Mouse (Mus musculus): ENCODE results near the gene Tpbgl. TPM values are rescaled to one million over a fixed set of nuclear protein-coding genes. Genes with fewer than 3 reads are reported as not detected.
A peak's percentile ranks its signal among the peaks of the same experiment; 100 is the strongest.

Tpbgl gene
- polyA plus RNA-seq, 1 experiment from 2014 or later, result 1.1 TPM

DNA sequence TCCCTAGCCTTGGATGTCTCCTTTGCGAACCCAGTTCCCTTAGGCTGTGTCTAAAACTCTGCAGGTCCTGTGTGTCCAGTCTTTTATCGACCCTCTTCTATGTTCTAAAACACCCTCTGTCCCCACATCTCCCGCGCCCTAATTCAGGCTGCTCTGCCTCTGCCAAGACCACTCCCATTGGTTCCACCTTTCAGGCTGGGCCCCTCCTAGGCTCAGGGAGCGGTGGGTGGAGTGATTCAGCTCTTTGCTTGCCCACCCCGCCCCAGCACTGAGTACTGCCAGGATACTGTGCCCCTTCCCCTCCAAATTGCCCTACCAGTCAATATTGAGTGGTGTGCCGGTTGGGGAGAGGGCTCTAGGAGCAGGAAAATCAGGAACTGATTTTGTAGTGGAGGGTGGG is 463 bp upstream of the Tpbgl start:
- no peak overlapping the region for H3K9ac ChIP-seq
- no peaks in the 10 kb centered on the region for H3K9me3 ChIP-seq
- peaks cover 45% of the 10 kb centered on the region for H3K27me3 ChIP-seq (replicated peaks)
- H3K4me3 ChIP-seq, result peak overlapping the region; percentile 61; the same call in 1 of the 2 replicates
- no peaks in the 10 kb centered on the region for H3K36me3 ChIP-seq (replicated peaks)
- peaks cover 22% of the 10 kb centered on the region for H3K4me1 ChIP-seq
- H3K27ac ChIP-seq, result no peak overlapping the region
- no peak for ATAC-seq (replicated peaks)
- 10% methylated on average over 7 of the region's 7 CpGs for WGBS
- H3K4me2 ChIP-seq, result peak overlapping the region; percentile 91

DNA sequence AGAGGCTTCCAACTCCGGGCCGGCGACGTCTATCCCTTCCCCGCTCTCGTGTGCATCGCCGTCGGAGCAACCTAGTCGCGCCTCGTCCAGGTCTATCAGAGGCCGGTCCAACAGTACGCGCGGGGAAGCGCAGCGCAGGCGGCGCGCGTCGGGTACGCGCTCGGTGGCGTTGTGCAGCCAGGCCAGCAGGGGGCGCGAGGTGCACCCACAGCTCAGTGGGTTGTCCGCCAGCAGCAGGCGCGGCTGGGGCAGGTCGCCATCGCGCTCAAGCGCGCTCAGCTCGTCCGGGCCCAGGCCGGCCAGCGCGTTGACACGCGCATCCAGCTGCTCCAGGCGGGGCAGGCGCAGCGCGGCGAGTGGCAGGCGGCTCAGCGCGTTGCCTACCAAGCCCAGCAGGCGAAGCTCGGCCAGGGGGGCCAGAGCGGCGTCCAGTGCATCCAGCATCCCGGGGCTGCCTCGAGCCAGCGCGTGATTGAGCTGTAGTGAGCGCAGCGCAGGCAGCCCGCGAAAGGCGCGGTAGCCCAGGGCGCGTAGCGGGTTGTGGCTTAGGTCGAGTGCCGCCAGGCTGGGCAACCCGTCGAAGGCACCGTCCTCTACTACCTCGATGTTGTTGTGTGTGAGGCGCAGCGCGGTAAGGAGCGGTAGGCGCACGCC is 1.1 kb downstream of the Tpbgl start:
- H3K4me3 ChIP-seq, result peak overlapping the region; percentile 61
- H3K36me3 ChIP-seq (replicated peaks), result no peaks in the 10 kb centered on the region
- peak overlapping the region; percentile 56 for H3K9ac ChIP-seq
- under 1% methylated on average over 81 of the region's 81 CpGs for whole genome bisulfite sequencing
- ATAC-seq (replicated peaks), result peak; percentile 90
- H3K27me3 ChIP-seq (replicated peaks), result peaks cover 45% of the 10 kb centered on the region
- H3K4me1 ChIP-seq, result peaks cover 22% of the 10 kb centered on the region
- peak overlapping the region; percentile 91 for H3K4me2 ChIP-seq
- no peaks in the 10 kb centered on the region for H3K9me3 ChIP-seq
- H3K27ac ChIP-seq, result no peak overlapping the region; the same call in 1 of the 2 replicates

DNA sequence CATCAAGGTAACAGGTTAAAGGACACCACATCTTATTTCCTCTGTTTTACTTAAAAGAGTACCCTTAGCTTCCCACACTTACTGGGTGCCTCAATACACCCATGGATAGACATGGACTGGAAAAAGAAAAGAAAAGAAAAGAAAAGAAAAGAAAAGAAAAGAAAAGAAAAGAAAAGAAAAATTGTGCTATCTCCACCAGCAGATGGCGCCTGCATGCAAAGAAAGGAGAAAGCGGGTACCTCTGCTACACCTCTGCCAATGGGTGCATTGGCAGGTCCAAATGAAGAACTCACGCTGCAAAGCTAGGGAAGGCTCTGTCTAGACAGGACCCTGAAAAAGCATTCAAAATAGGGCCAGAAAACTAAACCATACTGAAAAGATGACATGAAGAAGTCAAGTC is 8.0 kb downstream of the Tpbgl start:
- ATAC-seq (replicated peaks), result no peak; the same call in 1 of the 2 replicates
- Histone ChIP-seq H3K27ac (no peak overlapping the region), H3K27me3 (replicated peaks) (peaks cover 3% of the 10 kb centered on the region; the same call in 1 of the 2 replicates), H3K4me2 (no peak overlapping the region), H3K9ac (no peak overlapping the region), H3K4me3 (no peak overlapping the region), H3K36me3 (replicated peaks) (no peaks in the 10 kb centered on the region), H3K4me1 (no peaks in the 10 kb centered on the region), H3K9me3 (no peaks in the 10 kb centered on the region)
- WGBS, result 8% methylated on average over 3 of the region's 3 CpGs

DNA sequence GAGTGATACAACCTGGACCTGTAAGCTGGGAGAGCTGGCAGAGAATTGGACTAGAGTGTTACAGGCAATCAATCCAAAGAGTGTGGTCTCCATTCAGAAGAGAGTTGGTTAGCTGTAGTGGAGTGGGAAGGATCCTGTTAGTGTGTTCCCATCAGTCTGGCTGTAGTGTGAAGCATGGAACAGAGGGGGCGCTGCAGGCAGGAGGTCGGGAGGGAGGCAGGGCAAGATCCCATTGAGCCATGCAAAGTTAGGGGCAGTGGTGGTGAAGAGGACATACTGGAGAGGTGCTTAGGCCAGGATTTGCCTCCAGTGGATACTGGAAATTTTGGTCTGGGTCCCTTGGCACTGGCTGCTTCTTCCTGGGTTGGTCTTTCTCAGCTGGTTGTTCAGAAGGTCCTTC is 8.6 kb downstream of the Tpbgl start:
- Histone ChIP-seq H3K9me3 (no peaks in the 10 kb centered on the region), H3K36me3 (replicated peaks) (no peaks in the 10 kb centered on the region), H3K4me2 (no peak overlapping the region), H3K9ac (no peak overlapping the region), H3K4me1 (no peaks in the 10 kb centered on the region), H3K27ac (no peak overlapping the region), H3K27me3 (replicated peaks) (no peaks in the 10 kb centered on the region), H3K4me3 (no peak overlapping the region)
- WGBS, result 56% methylated on average over 2 of the region's 2 CpGs
- no peak for ATAC-seq (replicated peaks)

DNA sequence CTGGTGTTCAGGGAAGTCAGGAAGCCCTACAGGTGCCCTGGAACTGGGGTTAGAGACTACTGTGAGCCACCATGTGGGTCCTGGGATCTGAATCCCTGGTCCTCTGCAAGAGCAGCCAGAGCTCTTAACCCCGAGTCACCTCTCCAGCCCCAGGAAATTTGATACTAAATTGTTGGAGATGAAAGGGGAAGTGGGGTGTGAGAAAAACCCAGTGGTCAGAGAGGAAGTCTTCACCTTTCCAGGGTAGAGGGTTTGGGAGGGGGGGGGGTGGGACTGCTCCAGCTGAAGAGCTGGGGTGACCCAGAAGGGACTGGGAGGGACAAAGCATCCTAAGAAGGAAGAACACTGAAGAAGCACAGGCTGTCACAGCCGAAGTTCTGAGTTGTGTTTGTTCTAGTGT is 19.3 kb downstream of the Tpbgl start:
- WGBS, result 83% methylated on average over 2 of the region's 2 CpGs

DNA sequence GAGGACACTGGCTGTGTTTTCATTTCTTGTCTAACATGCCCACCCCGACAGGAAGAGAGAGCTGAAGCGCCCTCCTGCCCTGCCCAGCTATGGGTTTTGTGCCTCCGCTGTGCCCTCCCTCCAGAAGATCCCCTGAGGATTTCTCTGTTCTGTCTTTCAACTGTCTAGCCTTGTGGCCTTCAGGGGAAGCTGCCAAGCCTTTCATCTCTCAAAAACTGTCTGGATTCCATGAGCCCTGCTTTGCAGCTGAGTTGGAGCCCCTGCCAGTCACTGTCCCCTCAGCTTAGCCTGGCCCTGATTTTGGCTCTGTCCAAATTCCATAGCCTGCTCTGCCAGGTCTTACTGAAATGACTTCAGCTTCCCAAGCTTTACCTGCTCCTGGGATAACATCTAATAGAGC is 20.1 kb downstream of the Tpbgl start:
- Histone ChIP-seq H3K36me3 (replicated peaks) (peaks cover 19% of the 10 kb centered on the region), H3K4me3 (no peak overlapping the region), H3K4me1 (no peaks in the 10 kb centered on the region), H3K27ac (no peak overlapping the region), H3K9ac (no peak overlapping the region), H3K27me3 (replicated peaks) (no peaks in the 10 kb centered on the region), H3K4me2 (no peak overlapping the region), H3K9me3 (no peaks in the 10 kb centered on the region)
- ATAC-seq (replicated peaks), result no peak
- WGBS, result 59% methylated on average over 3 of the region's 3 CpGs

More for the DNA sequence above, 19.3 kb downstream of the Tpbgl start:
- Histone ChIP-seq H3K9me3 (no peaks in the 10 kb centered on the region), H3K27me3 (replicated peaks) (no peaks in the 10 kb centered on the region), H3K4me1 (no peaks in the 10 kb centered on the region), H3K36me3 (replicated peaks) (0 out of 2 replicates have a peak, but pooled peaks cover 12% of the 10 kb centered on the region), H3K9ac (no peak overlapping the region), H3K4me2 (no peak overlapping the region), H3K27ac (no peak overlapping the region), H3K4me3 (no peak overlapping the region)
- ATAC-seq (replicated peaks), result no peak

DNA sequence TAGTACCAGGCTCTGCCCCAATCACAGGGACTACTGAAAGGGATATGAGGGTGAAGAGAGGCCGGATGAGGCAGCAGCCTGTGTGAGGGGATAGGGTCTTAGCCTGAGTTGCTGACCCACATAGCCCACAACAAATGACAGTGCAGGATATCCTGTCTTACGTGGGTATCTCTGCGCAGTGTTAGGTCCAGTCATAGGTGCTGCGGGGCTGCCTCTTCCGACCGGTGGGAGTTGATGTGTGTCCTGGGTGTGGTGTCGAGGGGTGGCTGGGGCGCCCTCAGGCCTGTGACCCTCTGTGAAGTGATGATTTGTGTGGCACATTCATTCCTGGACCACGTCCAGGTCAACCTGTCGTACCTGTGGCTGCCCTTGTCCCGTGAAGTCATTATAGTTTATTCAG is 20.6 kb downstream of the Tpbgl start:
- H3K36me3 ChIP-seq (replicated peaks), result peaks cover 23% of the 10 kb centered on the region
- no peak overlapping the region for H3K27ac ChIP-seq
- H3K9ac ChIP-seq, result no peak overlapping the region
- H3K4me1 ChIP-seq, result no peaks in the 10 kb centered on the region
- WGBS, result 87% methylated on average over 11 of the region's 11 CpGs
- no peak for ATAC-seq (replicated peaks)
- H3K4me3 ChIP-seq, result no peak overlapping the region
- no peaks in the 10 kb centered on the region for H3K9me3 ChIP-seq
- no peak overlapping the region for H3K4me2 ChIP-seq
- H3K27me3 ChIP-seq (replicated peaks), result no peaks in the 10 kb centered on the region

DNA sequence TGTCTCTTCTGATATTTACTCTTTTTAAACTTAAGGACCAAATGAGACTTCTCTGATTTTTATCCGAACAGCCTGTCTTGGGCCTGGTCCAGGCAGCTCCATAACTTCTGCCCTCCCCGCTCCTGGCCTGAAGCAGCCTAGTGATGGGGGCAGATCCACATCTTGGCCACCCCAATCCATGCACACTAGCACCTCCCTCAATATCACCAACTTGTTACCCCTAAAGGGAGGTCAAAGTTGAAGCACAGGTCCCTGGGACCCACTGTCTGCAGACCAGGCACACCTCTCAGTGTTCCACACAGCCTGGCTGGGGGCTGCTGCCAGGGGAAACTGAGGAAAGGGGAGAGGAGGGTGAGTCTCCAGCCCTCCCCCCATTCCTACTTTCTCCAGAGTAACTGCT is 21.8 kb downstream of the Tpbgl start:
- Histone ChIP-seq H3K9ac (no peak overlapping the region), H3K4me1 (no peaks in the 10 kb centered on the region), H3K27me3 (replicated peaks) (no peaks in the 10 kb centered on the region), H3K27ac (no peak overlapping the region), H3K9me3 (no peaks in the 10 kb centered on the region), H3K4me2 (no peak overlapping the region), H3K4me3 (no peak overlapping the region), H3K36me3 (replicated peaks) (peaks cover 30% of the 10 kb centered on the region)
- 98% methylated on average over 2 of the region's 2 CpGs for WGBS
- no peak for ATAC-seq (replicated peaks)

DNA sequence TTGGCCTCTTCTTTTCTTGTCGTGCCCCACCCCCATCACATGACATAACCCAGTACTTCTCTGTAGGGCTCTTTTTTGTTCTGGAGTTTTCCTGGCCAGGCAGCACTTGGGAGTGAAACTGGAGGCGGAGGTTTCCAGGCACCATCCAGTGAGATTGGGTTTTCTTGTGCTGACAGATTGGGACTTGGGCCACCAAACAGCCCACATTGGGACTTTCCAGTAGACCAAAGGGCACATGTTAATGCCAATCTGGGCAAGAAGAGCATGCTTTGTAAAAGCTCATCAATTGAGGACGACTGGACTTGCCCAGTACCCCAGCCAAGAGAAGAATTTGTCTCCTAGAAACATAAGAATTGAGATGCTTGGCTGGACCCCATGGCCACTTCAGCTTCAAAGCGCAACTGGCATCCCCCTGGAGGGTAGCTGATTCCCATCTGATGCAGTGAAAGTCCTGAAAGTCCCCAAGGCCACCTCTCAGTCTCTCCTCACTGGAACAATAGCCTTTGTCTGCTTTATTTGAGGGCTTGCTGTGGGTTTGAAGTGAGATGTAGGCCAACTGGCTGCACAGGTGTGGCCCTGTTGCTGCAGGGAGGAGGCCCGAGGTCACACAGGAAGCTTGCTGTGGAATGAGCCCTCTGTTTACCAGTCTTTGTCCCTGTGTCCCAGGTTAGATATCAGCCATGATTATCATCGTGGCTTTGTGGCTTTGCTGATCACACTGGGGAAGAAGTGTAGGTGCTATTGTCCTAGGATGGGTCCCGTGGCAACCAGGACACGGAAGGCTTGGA is 22.8 kb downstream of the Tpbgl start:
- no peaks in the 10 kb centered on the region for H3K27me3 ChIP-seq (replicated peaks)
- H3K4me3 ChIP-seq, result no peak overlapping the region
- ATAC-seq (replicated peaks), result no peak
- no peaks in the 10 kb centered on the region for H3K4me1 ChIP-seq
- WGBS, result 80% methylated on average over 8 of the region's 8 CpGs
- no peak overlapping the region for H3K9ac ChIP-seq
- no peak overlapping the region for H3K27ac ChIP-seq
- no peak overlapping the region for H3K4me2 ChIP-seq
- H3K36me3 ChIP-seq (replicated peaks), result peaks cover 30% of the 10 kb centered on the region
- no peaks in the 10 kb centered on the region for H3K9me3 ChIP-seq

DNA sequence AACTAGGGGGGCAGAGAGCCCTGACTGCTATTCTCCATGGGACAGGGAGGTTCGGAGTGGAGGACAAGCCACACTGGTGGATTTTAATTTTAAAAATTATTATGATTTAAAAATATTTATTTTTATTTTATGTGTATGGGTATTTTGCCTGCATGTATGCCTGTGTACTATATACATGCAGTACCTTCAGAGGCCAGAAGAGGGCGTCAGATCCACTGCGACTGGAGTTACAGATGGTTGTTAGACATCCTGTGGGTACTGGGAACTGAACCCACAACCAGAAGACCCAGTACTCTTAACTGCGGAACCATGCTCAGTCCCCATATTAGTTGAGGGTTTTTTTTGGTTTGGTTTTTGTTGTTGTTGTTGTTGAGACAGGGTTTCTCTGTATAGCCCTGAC is 28.2 kb downstream of the Tpbgl start:
- H3K36me3 ChIP-seq (replicated peaks), result peaks cover 41% of the 10 kb centered on the region
- no peaks in the 10 kb centered on the region for H3K9me3 ChIP-seq
- no peak overlapping the region for H3K9ac ChIP-seq
- no peak for ATAC-seq (replicated peaks)
- no peak overlapping the region for H3K4me2 ChIP-seq
- no peaks in the 10 kb centered on the region for H3K27me3 ChIP-seq (replicated peaks)
- 73% methylated on average over 4 of the region's 4 CpGs for WGBS
- no peak overlapping the region for H3K27ac ChIP-seq
- no peak overlapping the region for H3K4me3 ChIP-seq
- no peaks in the 10 kb centered on the region for H3K4me1 ChIP-seq

DNA sequence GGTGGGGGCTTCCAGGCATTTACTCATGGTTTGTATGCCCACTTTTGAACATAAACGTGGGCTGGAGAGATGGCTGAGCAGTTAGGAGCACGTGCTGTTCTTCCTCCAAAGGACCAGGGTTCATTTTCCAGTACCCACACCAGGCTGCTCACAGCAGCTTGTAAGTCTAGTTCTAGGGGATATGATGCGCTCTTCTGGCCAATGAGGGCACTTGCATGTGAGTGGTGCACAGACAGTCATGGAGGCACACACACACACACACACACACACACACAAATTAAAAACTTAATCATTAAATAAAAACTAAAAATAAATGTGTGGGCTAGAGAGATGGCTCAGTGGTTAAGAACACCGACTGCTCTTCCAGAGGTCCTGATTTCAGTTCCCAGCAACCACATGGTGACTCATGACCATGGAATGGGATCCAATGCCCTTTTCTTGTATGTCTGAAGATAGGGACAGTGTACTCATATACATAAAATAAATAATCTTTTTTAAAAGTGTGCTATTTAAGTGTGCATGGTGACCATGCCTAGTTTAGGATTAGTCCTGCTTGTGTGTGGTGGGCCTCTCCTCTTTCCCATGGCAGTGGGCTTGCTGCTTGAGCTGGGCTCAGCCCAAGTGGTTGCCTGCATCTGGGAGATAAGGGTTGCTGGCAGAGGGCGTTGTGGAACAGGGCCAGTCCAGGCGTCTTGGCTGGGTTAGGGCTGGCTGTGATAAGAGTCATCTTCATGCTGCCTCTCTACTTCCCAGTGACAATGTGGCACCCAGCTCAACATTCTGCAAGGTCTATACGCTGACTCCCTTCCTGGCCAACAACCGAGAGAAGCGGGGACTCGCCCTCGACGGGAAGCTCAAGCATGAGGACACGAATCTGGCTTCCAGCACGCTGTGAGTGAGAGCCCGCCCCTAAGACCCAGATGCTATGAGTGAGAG is 32.8 kb downstream of the Tpbgl start:
- Histone ChIP-seq H3K4me2 (no peak overlapping the region), H3K36me3 (replicated peaks) (peaks cover 28% of the 10 kb centered on the region), H3K4me3 (no peak overlapping the region), H3K9me3 (no peaks in the 10 kb centered on the region), H3K27ac (no peak overlapping the region), H3K4me1 (no peaks in the 10 kb centered on the region), H3K9ac (no peak overlapping the region), H3K27me3 (replicated peaks) (no peaks in the 10 kb centered on the region)
- ATAC-seq (replicated peaks), result no peak
- 90% methylated on average over 15 of the region's 15 CpGs for WGBS

DNA sequence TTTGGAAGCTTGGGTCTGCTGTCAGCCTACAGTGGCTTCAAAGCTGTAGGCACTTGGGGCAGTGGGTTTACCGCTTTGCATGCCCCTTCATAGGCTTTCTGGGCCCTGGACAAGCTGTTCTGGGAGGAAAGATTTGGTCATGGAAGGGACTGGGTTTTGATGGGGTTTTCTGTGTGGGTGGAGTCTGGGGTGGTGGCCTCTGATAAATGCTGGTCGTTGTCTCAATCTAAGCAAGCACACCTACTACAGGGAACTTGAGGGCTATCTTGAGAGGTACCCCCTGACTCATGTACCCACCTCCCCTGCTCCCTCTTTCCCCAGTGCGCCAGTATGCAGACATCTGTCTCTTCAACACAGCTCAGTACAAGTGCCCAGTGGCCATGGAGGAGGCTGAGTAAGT is 34.2 kb downstream of the Tpbgl start:
- no peaks in the 10 kb centered on the region for H3K9me3 ChIP-seq
- peaks cover 21% of the 10 kb centered on the region for H3K36me3 ChIP-seq (replicated peaks)
- H3K27ac ChIP-seq, result no peak overlapping the region
- H3K27me3 ChIP-seq (replicated peaks), result no peaks in the 10 kb centered on the region
- no peak overlapping the region for H3K9ac ChIP-seq
- 94% methylated on average over 3 of the region's 3 CpGs for WGBS
- H3K4me3 ChIP-seq, result no peak overlapping the region
- H3K4me2 ChIP-seq, result no peak overlapping the region
- ATAC-seq (replicated peaks), result no peak
- H3K4me1 ChIP-seq, result no peaks in the 10 kb centered on the region
